Mouse (Mus musculus) forebrain, embryonic 15.5 days (tissue): ENCODE results near the gene E2f4. TPM values are rescaled to one million over a fixed set of nuclear protein-coding genes. Genes with fewer than 3 reads are reported as not detected.
A peak's percentile ranks its signal among the peaks of the same experiment; 100 is the strongest.

Experiments
- ATAC-seq: fragments of 200-750 bp; cut with Nextera tagmentation; replicated peaks from 2 replicates; pipeline ENCODE4 v1.8.0; 2017; ENCODE audit warnings: mild to moderate bottlenecking, moderate TSS enrichment, moderate library complexity
- H3K27ac ChIP-seq: fragments of 300-500 bp; sonication (generic); replicated peaks from 2 replicates; pipeline ENCODE4 v1.5.1; 2015; ENCODE audit warnings: mild to moderate bottlenecking, inconsistent platforms
- H3K27me3 ChIP-seq: fragments of 300-500 bp; sonication (generic); 2 replicates; pipeline ENCODE4 v1.6.1; 2015; ENCODE audit warnings: inconsistent platforms
- H3K36me3 ChIP-seq: fragments of 300-500 bp; sonication (generic); 2 replicates; pipeline ENCODE4 v1.6.1; 2015; ENCODE audit warnings: mild to moderate bottlenecking, inconsistent platforms
- H3K4me1 ChIP-seq: fragments of 300-500 bp; sonication (generic); 2 replicates; pipeline ENCODE4 v1.6.1; 2015; ENCODE audit warnings: inconsistent platforms
- H3K4me2 ChIP-seq: fragments of 300-500 bp; sonication (generic); replicated peaks from 2 replicates; pipeline ENCODE4 v1.6.1; 2015; ENCODE audit warnings: mild to moderate bottlenecking, inconsistent platforms
- H3K4me3 ChIP-seq: fragments of 300-500 bp; sonication (generic); 2 replicates; pipeline ENCODE4 v1.5.1; 2015; ENCODE audit warnings: mild to moderate bottlenecking, inconsistent platforms
- H3K9ac ChIP-seq: fragments of 300-500 bp; sonication (generic); replicated peaks from 2 replicates; pipeline ENCODE4 v1.6.1; 2015; ENCODE audit warnings: mild to moderate bottlenecking, inconsistent platforms
- H3K9me3 ChIP-seq: fragments of 300-500 bp; sonication (generic); 2 replicates; pipeline ENCODE4 v1.6.1; 2016; ENCODE audit warnings: inconsistent platforms
- whole genome bisulfite sequencing: fragments of 180-500 bp; shearing (Covaris S2); methylation state at CpG from one replicate; pipeline ENCODE4 v1.1.7; 2015; ENCODE audit warnings: mixed read lengths; 5-methylcytosine and 5-hydroxymethylcytosine counted together
- polyA plus RNA-seq: library from polyadenylated mRNA; unstranded; fragments of >200 nt; fragmentation: Nextera tagmentation; extraction: Ambion mirVana; gene quantifications from 2 replicates; pipeline ENCODE4 v1.2.1, GENCODE M21; 2015

E2f4 gene
- polyA plus RNA-seq, 1 experiment from 2014 or later = 44.2 TPM

DNA sequence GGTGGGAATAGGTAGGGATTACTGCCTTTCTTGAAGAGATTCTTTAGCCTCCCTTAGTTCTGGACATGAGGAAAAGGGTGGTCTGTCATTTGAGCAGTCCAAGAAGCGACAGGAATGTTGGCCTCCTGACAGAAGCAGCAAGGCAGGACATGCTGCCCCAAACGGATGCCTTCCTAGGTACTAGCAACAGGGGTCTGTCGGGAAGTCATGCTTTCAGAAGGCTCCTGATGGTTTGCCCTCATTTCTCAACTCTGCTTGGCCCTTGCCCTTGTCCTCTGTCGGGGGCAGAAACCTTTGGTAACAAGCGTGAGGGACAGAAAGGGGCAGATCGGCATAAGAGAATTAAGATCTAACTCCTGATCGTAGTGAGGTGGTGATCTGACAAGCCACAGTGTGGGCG, 12.7 kb downstream of the E2f4 start:
- peaks cover 40% of the 10 kb centered on the region; the same call in 1 of the 2 replicates for H3K36me3 ChIP-seq
- no peaks in the 10 kb centered on the region for H3K9me3 ChIP-seq
- H3K27me3 ChIP-seq = no peaks in the 10 kb centered on the region
- H3K4me2 ChIP-seq = no peak overlapping the region
- no peak for ATAC-seq
- H3K4me3 ChIP-seq = no peak overlapping the region
- 86% methylated on average over 8 of the region's 8 CpGs for WGBS
- no peak overlapping the region for H3K27ac ChIP-seq
- H3K4me1 ChIP-seq = peaks cover 10% of the 10 kb centered on the region
- H3K9ac ChIP-seq = no peak overlapping the region

GRCm38 (mm10) chr8:105311718-105312117, 14.3 kb downstream of the E2f4 start:
- Histone ChIP-seq H3K36me3 (peaks cover 51% of the 10 kb centered on the region; the same call in 1 of the 2 replicates), H3K4me3 (no peak overlapping the region), H3K4me1 (no peaks in the 10 kb centered on the region), H3K9ac (no peak overlapping the region), H3K4me2 (no peak overlapping the region), H3K27me3 (no peaks in the 10 kb centered on the region), H3K27ac (no peak overlapping the region), H3K9me3 (no peaks in the 10 kb centered on the region)
- no peak for ATAC-seq
- WGBS = 92% methylated on average over 1 of the region's 1 CpGs

DNA sequence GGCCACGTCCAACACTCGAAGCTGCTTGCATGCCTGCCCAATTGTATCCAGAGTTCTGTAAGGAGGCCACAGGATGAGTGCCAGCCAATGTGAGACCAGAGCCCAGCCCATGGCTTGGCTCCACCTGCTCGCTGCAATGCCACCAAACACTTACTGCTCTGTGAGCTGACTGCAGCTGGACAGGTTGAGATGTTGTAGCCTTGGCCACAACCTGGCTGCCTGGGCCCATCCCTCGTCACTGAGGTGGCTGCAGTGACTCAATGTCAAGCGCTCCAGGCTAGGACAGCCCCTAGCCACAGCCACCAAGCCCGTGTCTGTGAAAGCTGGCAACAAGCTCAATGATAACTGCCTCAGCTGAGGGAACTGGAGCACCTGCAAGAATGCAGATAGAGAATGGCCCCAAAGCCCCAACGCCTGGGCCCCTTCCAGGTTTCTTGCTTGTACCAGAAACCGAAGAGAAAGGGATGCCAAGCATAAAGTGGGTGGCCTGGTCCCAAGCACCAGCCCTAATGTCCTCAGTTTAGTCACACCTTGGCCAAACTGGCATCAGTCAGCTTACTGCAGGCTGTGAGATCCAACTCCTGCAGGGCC, 15.5 kb downstream of the E2f4 start:
- 93% methylated on average over 8 of the region's 8 CpGs for WGBS
- H3K9ac ChIP-seq = no peak overlapping the region
- H3K9me3 ChIP-seq = no peaks in the 10 kb centered on the region
- no peak overlapping the region for H3K4me2 ChIP-seq
- H3K27me3 ChIP-seq = no peaks in the 10 kb centered on the region
- H3K36me3 ChIP-seq = peaks cover 47% of the 10 kb centered on the region; the same call in 1 of the 2 replicates
- H3K27ac ChIP-seq = no peak overlapping the region
- H3K4me1 ChIP-seq = no peaks in the 10 kb centered on the region
- no peak for ATAC-seq
- no peak overlapping the region for H3K4me3 ChIP-seq

DNA sequence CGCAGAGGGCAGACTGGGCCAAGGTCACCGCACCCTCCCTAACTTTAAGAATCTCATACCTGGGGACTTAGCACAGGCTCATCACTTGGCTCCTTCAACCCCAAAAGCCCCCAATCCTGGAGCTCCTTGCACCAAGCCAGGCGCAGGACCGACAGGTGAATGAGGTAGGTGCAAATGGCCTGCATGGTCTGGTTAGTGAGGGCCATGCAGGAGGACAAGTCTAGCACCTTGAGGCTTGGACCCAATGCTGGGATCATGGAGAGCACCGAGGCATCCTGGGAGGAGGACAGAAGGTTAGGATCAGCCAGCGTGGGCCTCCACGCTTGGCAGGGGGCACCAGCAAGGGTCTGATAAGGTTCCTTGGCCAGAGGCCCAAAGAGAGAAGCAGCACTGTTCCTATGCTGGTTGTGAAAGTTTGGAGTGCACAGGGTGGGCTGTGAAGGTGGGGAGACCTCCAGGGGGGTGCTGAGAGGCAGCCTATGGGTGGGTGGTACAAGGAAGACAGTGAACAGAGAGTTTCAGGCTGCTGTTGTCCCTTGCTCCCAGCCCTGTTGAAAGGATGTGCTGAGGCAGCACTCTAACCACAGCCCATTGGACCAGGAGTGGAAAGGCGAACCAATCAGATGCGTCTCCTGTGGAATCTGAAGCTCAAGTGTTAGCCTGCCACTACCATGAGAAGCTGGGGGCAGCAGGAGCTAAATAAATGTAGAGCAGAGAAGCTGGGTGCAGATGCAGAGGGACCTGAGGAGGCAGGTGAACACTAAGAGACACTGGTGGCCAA, 16.3 kb downstream of the E2f4 start:
- Histone ChIP-seq H3K9me3 (no peaks in the 10 kb centered on the region), H3K4me1 (no peaks in the 10 kb centered on the region), H3K36me3 (peaks cover 43% of the 10 kb centered on the region; the same call in 1 of the 2 replicates), H3K27ac (no peak overlapping the region), H3K9ac (no peak overlapping the region), H3K4me3 (no peak overlapping the region), H3K27me3 (no peaks in the 10 kb centered on the region), H3K4me2 (no peak overlapping the region)
- no peak for ATAC-seq
- 81% methylated on average over 9 of the region's 9 CpGs for WGBS

DNA sequence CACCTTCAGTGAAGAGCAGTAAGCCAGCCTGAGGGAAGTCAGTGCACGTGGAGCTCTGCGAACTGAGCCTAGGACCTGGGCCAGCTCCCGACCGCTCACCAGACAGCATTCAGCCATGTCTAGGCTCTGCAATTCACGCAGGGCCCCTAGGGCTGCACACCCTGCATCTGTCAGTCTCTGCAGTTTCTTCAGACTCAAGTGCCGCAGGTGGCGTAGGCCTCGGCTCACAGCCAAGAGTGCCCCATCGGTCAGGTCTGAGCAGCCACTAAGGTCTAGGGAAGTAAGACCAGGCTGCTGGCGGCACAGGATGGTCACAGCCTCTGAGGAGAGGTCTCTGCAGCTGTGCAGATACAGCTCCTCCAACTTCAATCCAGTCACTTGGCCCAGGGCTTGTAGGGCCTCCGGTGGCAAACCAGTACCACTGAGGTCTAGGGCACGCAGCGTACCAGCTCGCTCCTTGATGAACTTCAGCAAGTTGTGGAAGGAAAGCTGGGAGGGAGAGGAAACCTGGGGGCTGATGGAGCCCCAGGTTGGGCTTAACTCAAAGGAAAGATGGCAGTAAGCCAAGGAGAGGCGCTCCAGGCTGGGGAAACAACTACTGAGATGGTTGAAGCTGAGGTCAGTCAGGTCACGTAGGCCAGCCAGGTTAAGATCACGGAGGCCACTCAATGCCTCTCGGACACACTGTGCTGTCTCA, 17.8 kb downstream of the E2f4 start:
- H3K9ac ChIP-seq = no peak overlapping the region
- ATAC-seq = no peak; the same call in 1 of the 2 replicates
- H3K9me3 ChIP-seq = no peaks in the 10 kb centered on the region
- 94% methylated on average over 18 of the region's 18 CpGs for WGBS
- H3K27ac ChIP-seq = no peak overlapping the region
- no peak overlapping the region for H3K4me3 ChIP-seq
- H3K4me1 ChIP-seq = no peaks in the 10 kb centered on the region
- H3K36me3 ChIP-seq = peaks cover 47% of the 10 kb centered on the region; the same call in 1 of the 2 replicates
- H3K27me3 ChIP-seq = no peaks in the 10 kb centered on the region
- no peak overlapping the region for H3K4me2 ChIP-seq

- Histone ChIP-seq H3K4me2 (no peak overlapping the region), H3K36me3 (peaks cover 38% of the 10 kb centered on the region; the same call in 1 of the 2 replicates)
- no peak for ATAC-seq
Measured at GRCm38 (mm10) chr8:105317941-105318340, 20.5 kb downstream of the E2f4 start.

DNA sequence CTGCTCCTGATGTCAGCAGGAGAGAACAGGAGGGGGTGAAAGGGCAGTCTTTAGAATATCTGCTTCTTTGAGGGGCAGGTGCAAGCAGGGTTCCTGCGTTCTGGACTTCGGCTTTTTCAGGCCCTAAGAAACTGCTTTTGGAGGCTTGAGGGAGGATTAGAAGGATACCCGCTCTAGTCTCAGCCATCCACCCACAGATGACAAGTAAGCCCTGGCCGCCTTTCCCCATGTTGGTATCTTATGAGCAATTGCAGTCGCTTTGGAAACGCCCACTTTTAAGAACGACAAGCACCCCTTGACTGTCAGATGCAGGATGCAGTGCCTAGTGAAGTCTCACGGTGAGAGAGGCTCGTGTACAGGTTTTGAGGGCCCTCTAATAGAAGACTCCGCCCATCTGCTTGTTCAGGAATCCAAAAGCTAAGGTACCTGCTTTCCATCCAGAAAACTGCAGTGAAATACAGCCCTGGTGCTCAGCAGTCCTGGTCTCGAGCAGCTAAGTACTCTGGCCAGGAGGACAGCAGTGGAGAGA, 21.3 kb downstream of the E2f4 start:
- 79% methylated on average over 11 of the region's 11 CpGs for WGBS
- Histone ChIP-seq H3K4me1 (no peaks in the 10 kb centered on the region), H3K27ac (no peak overlapping the region), H3K27me3 (no peaks in the 10 kb centered on the region), H3K9me3 (no peaks in the 10 kb centered on the region), H3K9ac (no peak overlapping the region), H3K4me3 (no peak overlapping the region), H3K36me3 (peaks cover 34% of the 10 kb centered on the region; the same call in 1 of the 2 replicates), H3K4me2 (no peak overlapping the region)
- no peak for ATAC-seq

More at GRCm38 (mm10) chr8:105317941-105318340, 20.5 kb downstream of the E2f4 start:
- H3K9me3 ChIP-seq = no peaks in the 10 kb centered on the region
- H3K9ac ChIP-seq = no peak overlapping the region
- H3K4me3 ChIP-seq = no peak overlapping the region
- no peak overlapping the region for H3K27ac ChIP-seq
- no peaks in the 10 kb centered on the region for H3K4me1 ChIP-seq
- H3K27me3 ChIP-seq = no peaks in the 10 kb centered on the region
- WGBS = 74% methylated on average over 4 of the region's 4 CpGs

- no peaks in the 10 kb centered on the region for H3K27me3 ChIP-seq
- peaks cover 19% of the 10 kb centered on the region for H3K4me1 ChIP-seq
Measured at GRCm38 (mm10) chr8:105323183-105323582, 25.7 kb downstream of the E2f4 start.

DNA sequence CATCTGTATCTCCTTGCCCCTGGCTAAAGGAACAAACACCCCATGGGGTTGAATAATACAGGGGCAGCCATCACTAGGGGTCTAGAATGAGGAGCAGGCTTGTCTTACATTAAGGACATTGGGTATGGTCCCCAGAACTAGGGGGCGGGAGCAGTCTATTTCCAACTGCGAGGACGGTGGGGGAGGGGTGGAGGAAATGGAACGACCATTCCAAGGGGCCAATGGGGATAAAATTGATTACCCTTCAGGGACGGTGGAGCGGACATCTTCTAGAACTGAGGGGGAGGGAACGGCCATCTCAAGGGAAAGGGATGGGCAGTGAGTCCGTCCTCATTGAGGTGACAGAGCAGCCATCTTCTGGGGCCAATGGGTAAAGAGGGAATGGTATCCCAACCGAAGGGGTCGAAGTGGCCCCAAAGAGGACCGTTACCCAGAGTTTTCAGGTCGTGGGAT, 28.2 kb downstream of the E2f4 start:
- WGBS = under 1% methylated on average over 12 of the region's 12 CpGs

More at GRCm38 (mm10) chr8:105323183-105323582, 25.7 kb downstream of the E2f4 start:
- no peak overlapping the region for H3K27ac ChIP-seq
- peaks cover 12% of the 10 kb centered on the region for H3K36me3 ChIP-seq
- no peak overlapping the region for H3K4me3 ChIP-seq
- WGBS = 94% methylated on average over 4 of the region's 4 CpGs
- H3K9ac ChIP-seq = no peak overlapping the region
- ATAC-seq = no peak
- H3K9me3 ChIP-seq = no peaks in the 10 kb centered on the region
- H3K4me2 ChIP-seq = no peak overlapping the region

GRCm38 (mm10) chr8:105326141-105326672, 28.7 kb downstream of the E2f4 start, which contains the start of the genes Lrrc29 and Tmem208:
Gene Lrrc29, minus strand, starts transcription at chr8:105326278.
Gene Tmem208, plus strand, starts transcription at chr8:105326354.
- Histone ChIP-seq H3K4me3 (peak within 1 kb of the TSS; percentile 62), H3K36me3 (peaks cover 38% of the 10 kb centered on the region), H3K27ac (peak within 1 kb of the TSS; percentile 77), H3K9me3 (no peaks in the 10 kb centered on the region), H3K9ac (peak within 1 kb of the TSS; percentile 69), H3K27me3 (no peaks in the 10 kb centered on the region), H3K4me1 (peaks cover 19% of the 10 kb centered on the region), H3K4me2 (peak within 1 kb of the TSS; percentile 79)
- ATAC-seq = peak; percentile 94
- 0% methylated on average over 36 of the region's 36 CpGs for WGBS

More for the DNA sequence above, 28.2 kb downstream of the E2f4 start:
- H3K4me3 ChIP-seq = peak overlapping the region; percentile 62
- no peaks in the 10 kb centered on the region for H3K27me3 ChIP-seq
- H3K27ac ChIP-seq = peak overlapping the region; percentile 41; the same call in 1 of the 2 replicates
- H3K9me3 ChIP-seq = no peaks in the 10 kb centered on the region
- peak overlapping the region; percentile 79 for H3K4me2 ChIP-seq
- peak overlapping the region; percentile 69 for H3K9ac ChIP-seq
- peaks cover 19% of the 10 kb centered on the region for H3K4me1 ChIP-seq
- peak; percentile 63; the same call in 1 of the 2 replicates for ATAC-seq
- H3K36me3 ChIP-seq = peaks cover 33% of the 10 kb centered on the region

DNA sequence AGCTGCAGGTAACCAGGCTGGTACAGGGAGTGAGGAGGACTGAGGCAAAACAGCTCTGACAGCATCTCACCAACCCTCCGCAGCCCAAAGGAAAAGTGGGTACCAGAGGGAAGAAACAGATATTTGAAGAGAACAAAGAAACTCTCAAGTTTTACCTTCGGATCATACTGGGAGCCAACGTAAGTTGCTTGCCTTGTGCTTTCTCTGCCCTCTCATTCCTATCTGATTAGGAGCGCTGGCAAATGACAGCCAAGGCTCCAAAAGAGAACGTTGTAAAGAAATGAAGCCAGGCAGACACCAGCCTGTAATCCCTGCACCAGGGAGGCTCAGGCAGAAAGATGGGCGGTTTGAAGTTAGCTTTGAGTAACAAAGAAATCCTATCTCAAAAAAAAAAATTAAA, 29.5 kb downstream of the E2f4 start:
- Histone ChIP-seq H3K27me3 (no peaks in the 10 kb centered on the region), H3K4me1 (peaks cover 19% of the 10 kb centered on the region), H3K4me3 (peak overlapping the region; percentile 62), H3K27ac (peak overlapping the region; percentile 77; the same call in 1 of the 2 replicates), H3K9ac (peak overlapping the region; percentile 55), H3K9me3 (no peaks in the 10 kb centered on the region), H3K4me2 (peak overlapping the region; percentile 69), H3K36me3 (peaks cover 40% of the 10 kb centered on the region)
- no peak; the same call in 1 of the 2 replicates for ATAC-seq
- WGBS = 38% methylated on average over 6 of the region's 6 CpGs
